Mouse (Mus musculus): ENCODE measurements around the gene Chchd2.
"Not testable (repeated sequence)": the region's sequence is repeated elsewhere in the genome, so short reads cannot be mapped to it uniquely, and the experiment has no call there.

The Chchd2 gene

GRCm38 (mm10) chr5:129886911-129887636 is at the start of gene Chchd2:
Chchd2 (minus strand) TSS chr5:129887470.
- peak; percentile 96 for DNase-seq (ENCODE audit: inconsistent ontology term)

- no peak for DNase-seq (ENCODE audit: inconsistent ontology term)
These were observed 49.7 kb upstream of the Chchd2 start for GRCm38 (mm10) chr5:129936941-129937340.

GRCm38 (mm10) chr5:129929924-129930855 is 42.9 kb upstream of the Chchd2 start:
- no peak for DNase-seq (ENCODE audit: inconsistent ontology term)

- DNase-seq (ENCODE audit: inconsistent ontology term): no peak
These were observed 38.7 kb upstream of the Chchd2 start for GRCm38 (mm10) chr5:129925933-129926332.

- DNase-seq (ENCODE audit: inconsistent ontology term): no peak
These were observed 37.7 kb upstream of the Chchd2 start for GRCm38 (mm10) chr5:129924820-129925452.

- no peak for DNase-seq (ENCODE audit: inconsistent ontology term)
These were observed 34.7 kb upstream of the Chchd2 start for GRCm38 (mm10) chr5:129921972-129922371.

GRCm38 (mm10) chr5:129919320-129919719 is 32.0 kb upstream of the Chchd2 start:
- no peak for DNase-seq (ENCODE audit: inconsistent ontology term)

GRCm38 (mm10) chr5:129918752-129919151 is 31.5 kb upstream of the Chchd2 start:
- DNase-seq (ENCODE audit: inconsistent ontology term): no peak

- no peak for DNase-seq (ENCODE audit: inconsistent ontology term)
These were observed 30.9 kb upstream of the Chchd2 start for GRCm38 (mm10) chr5:129918065-129918651.

GRCm38 (mm10) chr5:129915491-129915890 is 28.2 kb upstream of the Chchd2 start:
- not testable (repeated sequence) for DNase-seq (ENCODE audit: inconsistent ontology term)

- no peak for DNase-seq (ENCODE audit: inconsistent ontology term)
These were observed 26.8 kb upstream of the Chchd2 start for GRCm38 (mm10) chr5:129914024-129914423.

- DNase-seq (ENCODE audit: inconsistent ontology term): no peak
These were observed 22.3 kb upstream of the Chchd2 start for GRCm38 (mm10) chr5:129909591-129909990.

- no peak for DNase-seq (ENCODE audit: inconsistent ontology term)
These were observed 21.9 kb upstream of the Chchd2 start for GRCm38 (mm10) chr5:129909147-129909546.

- peak; percentile 93 for DNase-seq (ENCODE audit: inconsistent ontology term)
These were observed 21.1 kb upstream of the Chchd2 start, which contains the start of gene Nupr1l for GRCm38 (mm10) chr5:129908242-129908965. Nupr1l (plus strand) TSS chr5:129908540.

GRCm38 (mm10) chr5:129907775-129908174 is 20.5 kb upstream of the Chchd2 start:
- no peak for DNase-seq (ENCODE audit: inconsistent ontology term)

GRCm38 (mm10) chr5:129898449-129898848 is 11.2 kb upstream of the Chchd2 start, which contains the start of gene Phkg1:
Phkg1 (minus strand) TSS chr5:129898549.
- no peak for DNase-seq (ENCODE audit: inconsistent ontology term)

- DNase-seq (ENCODE audit: inconsistent ontology term): peak; percentile 95
These were observed 8.2 kb upstream of the Chchd2 start, which contains the start of gene Zbed5 for GRCm38 (mm10) chr5:129895198-129896088. Zbed5 (plus strand) TSS chr5:129895723.

- not testable (repeated sequence) for DNase-seq (ENCODE audit: inconsistent ontology term)
These were observed 3.1 kb upstream of the Chchd2 start for GRCm38 (mm10) chr5:129890390-129890789.

- DNase-seq (ENCODE audit: inconsistent ontology term): no peak
These were observed 999 bp downstream of the Chchd2 start for GRCm38 (mm10) chr5:129886271-129886670.

GRCm38 (mm10) chr5:129879888-129880287 is 7.4 kb downstream of the Chchd2 start:
- no peak for DNase-seq (ENCODE audit: inconsistent ontology term)
